Mouse (Mus musculus): ENCODE measurements around the gene Sphk1. TPM values are rescaled to one million over a fixed set of nuclear protein-coding genes. Genes with fewer than 3 reads are reported as not detected.
"Not testable (repeated sequence)": the region's sequence is repeated elsewhere in the genome, so short reads cannot be mapped to it uniquely, and the experiment has no call there.

Sphk1 gene
- polyA plus RNA-seq, 1 experiment from 2014 or later: 15.3 TPM

- ATAC-seq (ENCODE audit: insufficient read depth, low FRiP score): no peak
- peaks cover 5% of the 10 kb centered on the region; the same call in 1 of the 2 replicates for H3K36me3 ChIP-seq (ENCODE audit: control insufficient read depth, insufficient read depth, low read length)
- peak overlapping the region; percentile 65; the same call in 1 of the 2 replicates for H3K4me2 ChIP-seq (ENCODE audit: low read depth, low read length)
- H3K27me3 ChIP-seq (ENCODE audit: control insufficient read depth, insufficient read depth, low read length): no peaks in the 10 kb centered on the region
- H3K9me3 ChIP-seq (replicated peaks; ENCODE audit: control insufficient read depth, low read length): no peaks in the 10 kb centered on the region
- H3K27ac ChIP-seq (ENCODE audit: low read length): peak overlapping the region; percentile 95
- 61% methylated on average over 6 of the region's 6 CpGs for WGBS
- H3K4me3 ChIP-seq (replicated peaks; ENCODE audit: low read length): peak overlapping the region; percentile 85; the same call in 1 of the 2 replicates
- H3K9ac ChIP-seq (ENCODE audit: low read length): no peak overlapping the region
- H3K4me1 ChIP-seq (ENCODE audit: control insufficient read depth, insufficient read depth, low read length): peaks cover 27% of the 10 kb centered on the region
Measured at GRCm38 (mm10) chr11:116491338-116491737, 39.4 kb upstream of the Sphk1 start.

- WGBS: 86% methylated on average over 1 of the region's 1 CpGs
- ATAC-seq (ENCODE audit: insufficient read depth, low FRiP score): not testable (repeated sequence)
Measured at GRCm38 (mm10) chr11:116492507-116492906, 38.2 kb upstream of the Sphk1 start.

GRCm38 (mm10) chr11:116493191-116493590, 37.5 kb upstream of the Sphk1 start:
- H3K4me2 ChIP-seq (ENCODE audit: low read depth, low read length): 0 out of 2 replicates have a peak overlapping the region, but pooled peaks have one; percentile 7
- no peaks in the 10 kb centered on the region for H3K36me3 ChIP-seq (ENCODE audit: control insufficient read depth, insufficient read depth, low read length)
- no peak overlapping the region for H3K9ac ChIP-seq (ENCODE audit: low read length)
- no peak overlapping the region for H3K4me3 ChIP-seq (replicated peaks; ENCODE audit: low read length)
- ATAC-seq (ENCODE audit: insufficient read depth, low FRiP score): no peak
- no peaks in the 10 kb centered on the region for H3K27me3 ChIP-seq (ENCODE audit: control insufficient read depth, insufficient read depth, low read length)
- H3K27ac ChIP-seq (ENCODE audit: low read length): no peak overlapping the region
- H3K4me1 ChIP-seq (ENCODE audit: control insufficient read depth, insufficient read depth, low read length): peaks cover 27% of the 10 kb centered on the region
- no peaks in the 10 kb centered on the region for H3K9me3 ChIP-seq (replicated peaks; ENCODE audit: control insufficient read depth, low read length)
- WGBS: 66% methylated on average over 5 of the region's 5 CpGs

More at GRCm38 (mm10) chr11:116492507-116492906, 38.2 kb upstream of the Sphk1 start:
- H3K4me1 ChIP-seq (ENCODE audit: control insufficient read depth, insufficient read depth, low read length): peaks cover 27% of the 10 kb centered on the region
- not testable (repeated sequence) for H3K4me3 ChIP-seq (replicated peaks; ENCODE audit: low read length); H3K27ac ChIP-seq (ENCODE audit: low read length); H3K36me3 ChIP-seq (ENCODE audit: control insufficient read depth, insufficient read depth, low read length); H3K9me3 ChIP-seq (replicated peaks; ENCODE audit: control insufficient read depth, low read length); H3K9ac ChIP-seq (ENCODE audit: low read length); H3K4me2 ChIP-seq (ENCODE audit: low read depth, low read length); H3K27me3 ChIP-seq (ENCODE audit: control insufficient read depth, insufficient read depth, low read length)

GRCm38 (mm10) chr11:116493795-116494252, 36.9 kb upstream of the Sphk1 start, which contains the start of gene Prpsap1:
TSS of gene Prpsap1 (minus strand) at chr11:116494202.
- WGBS: 25% methylated on average over 4 of the region's 4 CpGs
- no peaks in the 10 kb centered on the region for H3K27me3 ChIP-seq (ENCODE audit: control insufficient read depth, insufficient read depth, low read length)
- ATAC-seq (ENCODE audit: insufficient read depth, low FRiP score): no peak
- peak within 1 kb of the TSS; percentile 17; the same call in 1 of the 2 replicates for H3K4me3 ChIP-seq (replicated peaks; ENCODE audit: low read length)
- H3K9ac ChIP-seq (ENCODE audit: low read length): peak within 1 kb of the TSS; percentile 41
- H3K4me1 ChIP-seq (ENCODE audit: control insufficient read depth, insufficient read depth, low read length): peaks cover 24% of the 10 kb centered on the region
- H3K4me2 ChIP-seq (ENCODE audit: low read depth, low read length): peak within 1 kb of the TSS; percentile 7; the same call in 1 of the 2 replicates
- no peaks in the 10 kb centered on the region for H3K9me3 ChIP-seq (replicated peaks; ENCODE audit: control insufficient read depth, low read length)
- H3K36me3 ChIP-seq (ENCODE audit: control insufficient read depth, insufficient read depth, low read length): no peaks in the 10 kb centered on the region
- peak within 1 kb of the TSS; percentile 97 for H3K27ac ChIP-seq (ENCODE audit: low read length)

- peaks cover 20% of the 10 kb centered on the region for H3K4me1 ChIP-seq (ENCODE audit: control insufficient read depth, insufficient read depth, low read length)
- no peaks in the 10 kb centered on the region for H3K36me3 ChIP-seq (ENCODE audit: control insufficient read depth, insufficient read depth, low read length)
- H3K4me2 ChIP-seq (ENCODE audit: low read depth, low read length): peak overlapping the region; percentile 1; the same call in 1 of the 2 replicates
- no peaks in the 10 kb centered on the region for H3K27me3 ChIP-seq (ENCODE audit: control insufficient read depth, insufficient read depth, low read length)
- H3K9me3 ChIP-seq (replicated peaks; ENCODE audit: control insufficient read depth, low read length): no peaks in the 10 kb centered on the region
- H3K27ac ChIP-seq (ENCODE audit: low read length): peak overlapping the region; percentile 97
- H3K4me3 ChIP-seq (replicated peaks; ENCODE audit: low read length): peak overlapping the region; percentile 17; the same call in 1 of the 2 replicates
- ATAC-seq (ENCODE audit: insufficient read depth, low FRiP score): peak; percentile 67
- WGBS: 30% methylated on average over 13 of the region's 13 CpGs
- peak overlapping the region; percentile 41 for H3K9ac ChIP-seq (ENCODE audit: low read length)
Measured at GRCm38 (mm10) chr11:116494474-116495174, 36.1 kb upstream of the Sphk1 start.

GRCm38 (mm10) chr11:116497313-116497712, 33.4 kb upstream of the Sphk1 start:
- no peaks in the 10 kb centered on the region for H3K36me3 ChIP-seq (ENCODE audit: control insufficient read depth, insufficient read depth, low read length)
- no peaks in the 10 kb centered on the region for H3K9me3 ChIP-seq (replicated peaks; ENCODE audit: control insufficient read depth, low read length)
- H3K27ac ChIP-seq (ENCODE audit: low read length): no peak overlapping the region
- no peak overlapping the region for H3K9ac ChIP-seq (ENCODE audit: low read length)
- H3K27me3 ChIP-seq (ENCODE audit: control insufficient read depth, insufficient read depth, low read length): no peaks in the 10 kb centered on the region
- H3K4me2 ChIP-seq (ENCODE audit: low read depth, low read length): no peak overlapping the region
- H3K4me1 ChIP-seq (ENCODE audit: control insufficient read depth, insufficient read depth, low read length): peaks cover 11% of the 10 kb centered on the region
- no peak overlapping the region for H3K4me3 ChIP-seq (replicated peaks; ENCODE audit: low read length)
- 72% methylated on average over 4 of the region's 4 CpGs for WGBS
- no peak for ATAC-seq (ENCODE audit: insufficient read depth, low FRiP score)

GRCm38 (mm10) chr11:116498596-116498995, 32.1 kb upstream of the Sphk1 start:
- no peak overlapping the region for H3K27ac ChIP-seq (ENCODE audit: low read length)
- H3K4me2 ChIP-seq (ENCODE audit: low read depth, low read length): peak overlapping the region; percentile 58
- H3K4me3 ChIP-seq (replicated peaks; ENCODE audit: low read length): peak overlapping the region; percentile 36
- H3K9ac ChIP-seq (ENCODE audit: low read length): peak overlapping the region; percentile 66
- H3K4me1 ChIP-seq (ENCODE audit: control insufficient read depth, insufficient read depth, low read length): peaks cover 11% of the 10 kb centered on the region
- no peaks in the 10 kb centered on the region for H3K27me3 ChIP-seq (ENCODE audit: control insufficient read depth, insufficient read depth, low read length)
- no peaks in the 10 kb centered on the region for H3K36me3 ChIP-seq (ENCODE audit: control insufficient read depth, insufficient read depth, low read length)
- ATAC-seq (ENCODE audit: insufficient read depth, low FRiP score): no peak
- WGBS: 26% methylated on average over 34 of the region's 34 CpGs
- H3K9me3 ChIP-seq (replicated peaks; ENCODE audit: control insufficient read depth, low read length): no peaks in the 10 kb centered on the region

- H3K4me3 ChIP-seq (replicated peaks; ENCODE audit: low read length): no peak overlapping the region; the same call in 1 of the 2 replicates
- no peaks in the 10 kb centered on the region for H3K36me3 ChIP-seq (ENCODE audit: control insufficient read depth, insufficient read depth, low read length)
- 40% methylated on average over 6 of the region's 6 CpGs for WGBS
- peak overlapping the region; percentile 58; the same call in 1 of the 2 replicates for H3K4me2 ChIP-seq (ENCODE audit: low read depth, low read length)
- no peak overlapping the region for H3K27ac ChIP-seq (ENCODE audit: low read length)
- no peak for ATAC-seq (ENCODE audit: insufficient read depth, low FRiP score)
- peaks cover 9% of the 10 kb centered on the region for H3K4me1 ChIP-seq (ENCODE audit: control insufficient read depth, insufficient read depth, low read length)
- H3K9me3 ChIP-seq (replicated peaks; ENCODE audit: control insufficient read depth, low read length): no peaks in the 10 kb centered on the region
- no peaks in the 10 kb centered on the region for H3K27me3 ChIP-seq (ENCODE audit: control insufficient read depth, insufficient read depth, low read length)
- H3K9ac ChIP-seq (ENCODE audit: low read length): no peak overlapping the region
Measured at GRCm38 (mm10) chr11:116499018-116499417, 31.7 kb upstream of the Sphk1 start.

- WGBS: 27% methylated on average over 7 of the region's 7 CpGs
- Histone ChIP-seq H3K27me3 (ENCODE audit: control insufficient read depth, insufficient read depth, low read length) (no peaks in the 10 kb centered on the region), H3K4me1 (ENCODE audit: control insufficient read depth, insufficient read depth, low read length) (no peaks in the 10 kb centered on the region), H3K9ac (ENCODE audit: low read length) (no peak overlapping the region), H3K9me3 (replicated peaks; ENCODE audit: control insufficient read depth, low read length) (no peaks in the 10 kb centered on the region), H3K27ac (ENCODE audit: low read length) (no peak overlapping the region), H3K4me2 (ENCODE audit: low read depth, low read length) (no peak overlapping the region), H3K36me3 (ENCODE audit: control insufficient read depth, insufficient read depth, low read length) (no peaks in the 10 kb centered on the region), H3K4me3 (replicated peaks; ENCODE audit: low read length) (no peak overlapping the region)
- peak; percentile 26; the same call in 1 of the 2 replicates for ATAC-seq (ENCODE audit: insufficient read depth, low FRiP score)
Measured at GRCm38 (mm10) chr11:116501005-116501746, 29.5 kb upstream of the Sphk1 start.

All from stomach, embryonic 16.5 days (tissue).